Mouse (Mus musculus) hindbrain, embryonic 14.5 days (tissue): ENCODE measurements around the gene Dip2c. TPM values are rescaled to one million over a fixed set of nuclear protein-coding genes. Genes with fewer than 3 reads are reported as not detected.

Experiments used
- ATAC-seq: fragments of 200-750 bp; cut with Nextera tagmentation; 2 replicates; pipeline ENCODE4 v1.8.0; 2017; ENCODE audit warnings: moderate number of reproducible peaks, mild to moderate bottlenecking, moderate TSS enrichment, moderate library complexity; ENCODE audit not compliant: low FRiP score
- DNase-seq: peaks from one replicate; pipeline ENCODE4 v3.0.0-alpha.2; 2015; ENCODE audit warnings: low spot score
- H3K27ac ChIP-seq: fragments of 300-500 bp; sonication (generic); 2 replicates; pipeline ENCODE4 v1.5.1; 2014; ENCODE audit warnings: mild to moderate bottlenecking, moderate library complexity
- H3K27me3 ChIP-seq: fragments of 300-500 bp; sonication (generic); 2 replicates; pipeline ENCODE4 v1.6.1; 2014; ENCODE audit warnings: mild to moderate bottlenecking, low read length, mixed read lengths; ENCODE audit not compliant: control insufficient read depth, insufficient read depth
- H3K36me3 ChIP-seq: fragments of 300-500 bp; sonication (generic); replicated peaks from 2 replicates; pipeline ENCODE4 v1.6.1; 2014; ENCODE audit not compliant: control insufficient read depth, insufficient read depth
- H3K4me1 ChIP-seq: fragments of 300-500 bp; sonication (generic); replicated peaks from 2 replicates; pipeline ENCODE4 v1.6.1; 2014; ENCODE audit warnings: antibody characterized with exemption, low read length, mixed read lengths; ENCODE audit not compliant: control insufficient read depth, insufficient read depth
- H3K4me2 ChIP-seq: fragments of 300-500 bp; sonication (generic); replicated peaks from 2 replicates; pipeline ENCODE4 v1.6.1; 2014; ENCODE audit warnings: mild to moderate bottlenecking, moderate library complexity
- H3K4me3 ChIP-seq: fragments of 300-500 bp; sonication (generic); replicated peaks from 2 replicates; pipeline ENCODE4 v1.5.1; 2014; ENCODE audit warnings: mild to moderate bottlenecking, low read length
- H3K9ac ChIP-seq: fragments of 300-500 bp; sonication (generic); 2 replicates; pipeline ENCODE4 v1.6.1; 2014
- H3K9me3 ChIP-seq: fragments of 300-500 bp; sonication (generic); 2 replicates; pipeline ENCODE4 v1.6.1; 2016; ENCODE audit warnings: low read length; ENCODE audit not compliant: control insufficient read depth
- WGBS: fragments of 180-500 bp; shearing (Covaris S2); extraction: QIAGEN DNeasy Blood & Tissue Kit; methylation state at CpG from one replicate; pipeline ENCODE4 v1.1.7; 2014; 5-methylcytosine and 5-hydroxymethylcytosine counted together
- polyA plus RNA-seq: library from polyadenylated mRNA; unstranded; fragments of >200 nt; fragmentation: Nextera tagmentation; extraction: Ambion mirVana; gene quantifications from 2 replicates; pipeline ENCODE4 v1.2.1, GENCODE M21; 2014

The Dip2c gene
- polyA plus RNA-seq, 1 experiment from 2014 or later, result 24.0 TPM

DNA sequence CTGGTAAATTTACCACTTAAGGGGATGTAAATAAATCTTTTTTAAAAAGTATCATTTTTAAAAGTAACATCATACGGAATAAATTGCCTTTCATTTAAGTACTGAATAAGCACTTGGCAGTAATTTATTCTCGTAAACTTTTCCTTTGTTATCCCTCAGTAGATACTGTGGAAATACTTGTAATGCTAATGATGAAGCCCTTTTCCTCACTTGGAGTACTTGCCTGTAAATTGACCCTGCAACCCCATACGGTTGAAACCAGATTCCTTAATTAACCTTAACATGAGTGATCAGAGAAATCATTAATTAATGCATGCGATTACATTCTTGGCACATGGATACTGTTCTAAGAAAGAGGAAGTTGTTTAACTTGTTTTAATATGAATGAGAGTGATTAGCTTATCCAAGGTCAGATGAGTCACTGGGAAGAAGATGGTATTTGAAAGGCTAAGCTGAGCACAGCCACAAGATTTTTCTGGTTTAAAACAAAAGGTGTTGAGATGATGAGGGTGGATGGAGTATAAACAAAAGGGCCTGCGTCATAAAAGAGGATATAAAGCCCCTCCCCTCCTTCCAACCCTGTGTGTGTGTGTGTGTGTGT lies 114.0 kb downstream of the Dip2c start:
- 59% methylated on average over 5 of the region's 5 CpGs for WGBS
- Histone ChIP-seq H3K27me3 (no peaks in the 10 kb centered on the region), H3K9ac (no peak overlapping the region), H3K4me1 (no peaks in the 10 kb centered on the region), H3K36me3 (no peaks in the 10 kb centered on the region), H3K27ac (no peak overlapping the region), H3K4me3 (no peak overlapping the region), H3K4me2 (no peak overlapping the region), H3K9me3 (0 out of 2 replicates have a peak, but pooled peaks cover 3% of the 10 kb centered on the region)
- DNase-seq (no peak), ATAC-seq (peak; percentile 47; the same call in 1 of the 2 replicates)

DNA sequence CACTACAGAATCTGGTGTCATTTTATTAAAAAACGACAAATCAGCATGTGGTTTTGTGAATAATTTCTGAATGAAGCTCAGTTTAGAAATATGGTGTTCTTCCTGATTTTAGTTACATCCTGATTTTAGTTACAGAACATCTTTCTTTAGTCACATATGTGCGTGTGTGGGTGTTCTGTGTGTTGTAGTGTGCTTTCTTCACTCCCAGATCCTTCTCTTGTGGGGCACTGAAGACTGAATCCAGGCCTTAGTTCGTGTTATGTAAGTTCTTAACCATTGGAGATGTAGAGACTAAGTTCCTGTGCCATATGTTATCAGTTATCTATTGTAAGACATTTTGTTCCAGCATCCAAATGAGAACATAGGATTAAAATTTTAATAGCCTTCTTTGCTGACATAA lies 117.1 kb downstream of the Dip2c start:
- WGBS, result 93% methylated on average over 3 of the region's 3 CpGs
- Histone ChIP-seq H3K9me3 (no peaks in the 10 kb centered on the region), H3K27me3 (no peaks in the 10 kb centered on the region), H3K4me3 (no peak overlapping the region), H3K4me1 (no peaks in the 10 kb centered on the region), H3K9ac (no peak overlapping the region), H3K27ac (no peak overlapping the region), H3K4me2 (no peak overlapping the region), H3K36me3 (no peaks in the 10 kb centered on the region)
- ATAC-seq (no peak), DNase-seq (no peak)

GRCm38 (mm10) chr13:9395286-9395685 lies 119.0 kb downstream of the Dip2c start:
- H3K36me3 ChIP-seq, result no peaks in the 10 kb centered on the region
- no peak overlapping the region for H3K9ac ChIP-seq
- ATAC-seq (no peak), DNase-seq (no peak)
- no peaks in the 10 kb centered on the region for H3K4me1 ChIP-seq
- 73% methylated on average over 1 of the region's 1 CpGs for WGBS
- no peak overlapping the region for H3K27ac ChIP-seq
- H3K4me3 ChIP-seq, result no peak overlapping the region
- H3K4me2 ChIP-seq, result no peak overlapping the region
- no peaks in the 10 kb centered on the region for H3K9me3 ChIP-seq
- no peaks in the 10 kb centered on the region for H3K27me3 ChIP-seq

- ATAC-seq (peak; percentile 60; the same call in 1 of the 2 replicates), DNase-seq (no peak)
- Histone ChIP-seq H3K27me3 (no peaks in the 10 kb centered on the region), H3K9me3 (peaks cover 16% of the 10 kb centered on the region; the same call in 1 of the 2 replicates), H3K4me3 (no peak overlapping the region), H3K4me2 (no peak overlapping the region), H3K9ac (no peak overlapping the region), H3K4me1 (no peaks in the 10 kb centered on the region), H3K27ac (no peak overlapping the region), H3K36me3 (no peaks in the 10 kb centered on the region)
- 25% methylated on average over 1 of the region's 1 CpGs for WGBS
Measured at GRCm38 (mm10) chr13:9398846-9399245, 122.5 kb downstream of the Dip2c start.

GRCm38 (mm10) chr13:9405399-9405798 lies 129.1 kb downstream of the Dip2c start:
- 62% methylated on average over 1 of the region's 1 CpGs for WGBS
- ATAC-seq (no peak), DNase-seq (no peak)
- Histone ChIP-seq H3K9ac (no peak overlapping the region), H3K9me3 (peaks cover 16% of the 10 kb centered on the region; the same call in 1 of the 2 replicates), H3K27me3 (no peaks in the 10 kb centered on the region), H3K4me3 (no peak overlapping the region), H3K27ac (no peak overlapping the region), H3K4me2 (no peak overlapping the region), H3K36me3 (no peaks in the 10 kb centered on the region), H3K4me1 (no peaks in the 10 kb centered on the region)

DNA sequence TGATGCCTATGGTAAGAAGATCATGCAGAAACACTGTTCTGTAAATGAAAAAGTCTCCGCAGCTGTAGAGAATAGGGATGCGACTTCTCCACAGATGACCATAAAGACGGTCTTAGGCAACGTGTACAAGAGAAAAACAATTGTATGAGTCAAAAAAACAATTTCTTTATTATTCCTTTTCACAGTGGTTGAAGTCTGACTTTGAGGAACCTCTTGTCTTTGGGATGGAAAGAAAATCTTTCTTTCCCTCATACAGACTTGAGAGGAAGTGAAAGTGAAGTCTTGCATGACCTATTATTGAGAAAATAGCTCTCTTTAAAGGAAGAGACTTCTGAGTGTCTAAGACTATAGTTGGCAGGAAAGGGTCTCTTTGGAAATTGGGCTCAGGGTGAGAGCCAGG lies 132.7 kb downstream of the Dip2c start:
- H3K4me3 ChIP-seq, result no peak overlapping the region
- ATAC-seq (no peak), DNase-seq (no peak)
- no peaks in the 10 kb centered on the region for H3K36me3 ChIP-seq
- H3K9ac ChIP-seq, result no peak overlapping the region
- no peaks in the 10 kb centered on the region for H3K9me3 ChIP-seq
- H3K4me1 ChIP-seq, result no peaks in the 10 kb centered on the region
- no peaks in the 10 kb centered on the region for H3K27me3 ChIP-seq
- 91% methylated on average over 4 of the region's 4 CpGs for WGBS
- H3K27ac ChIP-seq, result no peak overlapping the region
- H3K4me2 ChIP-seq, result no peak overlapping the region

DNA sequence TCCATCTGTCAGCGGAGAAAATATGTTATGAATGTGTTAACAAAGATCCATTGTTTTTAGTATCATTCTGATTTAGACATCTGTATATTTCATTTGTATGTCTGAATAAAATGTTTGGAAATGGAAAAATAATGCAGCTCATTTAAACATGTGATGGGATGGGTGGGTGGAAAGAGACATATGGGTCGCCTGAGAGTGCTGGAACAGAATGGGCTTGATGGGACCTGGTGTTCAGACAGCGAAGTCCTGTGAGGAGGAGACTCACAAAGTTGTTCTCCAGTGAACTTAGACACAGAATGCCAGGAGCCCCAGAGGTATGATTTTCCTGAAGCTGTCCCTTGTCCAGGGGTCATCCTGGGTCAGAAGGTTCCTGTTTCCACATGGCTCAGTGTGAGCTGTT lies 142.1 kb downstream of the Dip2c start:
- 94% methylated on average over 3 of the region's 3 CpGs for WGBS
- Histone ChIP-seq H3K27me3 (no peaks in the 10 kb centered on the region), H3K4me2 (no peak overlapping the region), H3K9me3 (no peaks in the 10 kb centered on the region), H3K36me3 (no peaks in the 10 kb centered on the region), H3K9ac (no peak overlapping the region), H3K27ac (no peak overlapping the region), H3K4me3 (no peak overlapping the region), H3K4me1 (no peaks in the 10 kb centered on the region)
- ATAC-seq (no peak), DNase-seq (no peak)

DNA sequence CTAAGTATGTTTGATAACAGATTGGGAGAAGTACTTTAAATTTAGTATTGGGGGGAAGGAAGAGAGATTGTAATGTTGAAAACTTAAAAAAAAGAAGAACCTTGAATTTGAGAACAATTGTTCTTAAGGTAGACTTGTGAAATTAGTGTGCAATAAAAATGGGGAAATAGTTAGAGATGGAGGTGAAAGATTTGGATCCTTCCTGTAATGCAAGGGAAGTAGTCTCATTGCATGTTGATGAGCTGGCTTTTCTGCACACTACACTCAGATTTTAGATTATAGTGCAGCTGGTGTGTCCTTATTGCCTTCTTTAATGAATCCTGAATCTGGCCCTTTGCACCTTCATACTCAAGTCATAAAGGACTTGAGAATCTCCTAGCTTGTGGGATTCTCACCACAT lies 142.9 kb downstream of the Dip2c start:
- Histone ChIP-seq H3K9ac (no peak overlapping the region), H3K27me3 (no peaks in the 10 kb centered on the region), H3K4me3 (no peak overlapping the region), H3K4me1 (no peaks in the 10 kb centered on the region), H3K27ac (no peak overlapping the region), H3K9me3 (no peaks in the 10 kb centered on the region), H3K36me3 (no peaks in the 10 kb centered on the region), H3K4me2 (no peak overlapping the region)
- ATAC-seq (no peak), DNase-seq (no peak)

- H3K9ac ChIP-seq, result no peak overlapping the region
- 97% methylated on average over 4 of the region's 4 CpGs for WGBS
- ATAC-seq (no peak), DNase-seq (no peak)
- H3K4me3 ChIP-seq, result no peak overlapping the region
- H3K4me2 ChIP-seq, result no peak overlapping the region
- 0 out of 2 replicates have a peak, but pooled peaks cover 3% of the 10 kb centered on the region for H3K4me1 ChIP-seq
- no peak overlapping the region for H3K27ac ChIP-seq
- H3K27me3 ChIP-seq, result no peaks in the 10 kb centered on the region
- no peaks in the 10 kb centered on the region for H3K9me3 ChIP-seq
- no peaks in the 10 kb centered on the region for H3K36me3 ChIP-seq
Measured at GRCm38 (mm10) chr13:9421949-9422348, 145.6 kb downstream of the Dip2c start.

- Histone ChIP-seq H3K4me3 (no peak overlapping the region), H3K4me1 (0 out of 2 replicates have a peak, but pooled peaks cover 4% of the 10 kb centered on the region), H3K9ac (no peak overlapping the region), H3K27me3 (no peaks in the 10 kb centered on the region), H3K36me3 (no peaks in the 10 kb centered on the region), H3K4me2 (no peak overlapping the region), H3K9me3 (no peaks in the 10 kb centered on the region), H3K27ac (no peak overlapping the region)
- no peak for ATAC-seq
- no peak for DNase-seq
- WGBS, result 74% methylated on average over 1 of the region's 1 CpGs
Measured at GRCm38 (mm10) chr13:9422876-9423275, 146.5 kb downstream of the Dip2c start.
